In genomic region chr11:68458086-68458485, GRCm38 (mm10) we compare ENCODE assay signal across 15 mouse cellular contexts. TPM values are rescaled to one million over a fixed set of nuclear protein-coding genes. Genes with fewer than 3 reads are reported as not detected.
DNase-seq lines count a peak whose midpoint lies in the region; ATAC-seq and TF ChIP-seq lines count a peak whose summit lies in the region.
"Had no signal": no experiment of that assay in that cellular context is flagged by ENCODE, and none has a peak within 500 bp of the region (broad histone marks: within the 10 kb centered on the region; RNA-seq: fewer than 3 reads in every experiment).

No protein-coding gene starts in this region.

- peak; percentile 58 for DNase-seq in 3134 (ENCODE audit: extremely low read depth, insufficient read length, low spot score)
- DNase-seq in 416B (ENCODE audit: low read depth) = peak; percentile 42
- no peak for DNase-seq in embryonic facial prominence, embryonic 10.5 days (ENCODE audit: low spot score)
- no peak for DNase-seq in kidney, postnatal 4 days
- DNase-seq in adrenal gland, postnatal 14 days = no peak
- DNase-seq: cerebellum, adult 18-20 months; cerebellum, postnatal 36 days; forebrain, postnatal 0 days; kidney, adult 9 months; layer of hippocampus, postnatal 36 days; right cerebral cortex, postnatal 4 days had no signal

- peak overlapping the region; percentile 98 for H3K27ac ChIP-seq in bone marrow macrophage, adult 2 months (ENCODE audit: insufficient read depth, low read depth, low read length)
- no peak overlapping the region for H3K27ac ChIP-seq in embryonic facial prominence, embryonic 10.5 days (replicated peaks)
- H3K27ac ChIP-seq: limb, embryonic 15.5 days; midbrain, embryonic 10.5 days had no signal

- no peak overlapping the region for H3K4me3 ChIP-seq in bone marrow macrophage, adult 2 months (ENCODE audit: insufficient read depth, low read length)
- no peak overlapping the region for H3K4me3 ChIP-seq in embryonic facial prominence, embryonic 10.5 days
- H3K4me3 ChIP-seq: limb, embryonic 15.5 days; midbrain, embryonic 10.5 days had no signal

- 0 out of 2 replicates have a peak, but pooled peaks cover 6% of the 10 kb centered on the region for H3K27me3 ChIP-seq in embryonic facial prominence, embryonic 10.5 days (replicated peaks; ENCODE audit: low read depth, poor library complexity, severe bottlenecking)
- H3K27me3 ChIP-seq: limb, embryonic 15.5 days had no signal

- TF ChIP-seq POLR2A in bone marrow macrophage, adult 2 months (IDR thresholded peaks at IDR 0.05; ENCODE audit: borderline replicate concordance, low read depth, low read length) = no peak

- H3K4me1 ChIP-seq in bone marrow macrophage, adult 2 months (ENCODE audit: control insufficient read depth, insufficient read depth, low read length) = peaks cover 65% of the 10 kb centered on the region
- H3K4me1 ChIP-seq in embryonic facial prominence, embryonic 10.5 days = 0 out of 2 replicates have a peak, but pooled peaks cover 3% of the 10 kb centered on the region
- H3K4me1 ChIP-seq: limb, embryonic 15.5 days; midbrain, embryonic 10.5 days had no signal

- TF ChIP-seq CTCF in bone marrow macrophage, adult 2 months (IDR thresholded peaks at IDR 0.05; ENCODE audit: low read depth, low read length) = no peak

- ATAC-seq in megakaryocyte, adult 5-6 weeks (ENCODE audit: poor library complexity, severe bottlenecking) = peak; percentile 49
- ATAC-seq: forebrain, postnatal 0 days had no signal

- H3K36me3 ChIP-seq in embryonic facial prominence, embryonic 10.5 days (replicated peaks) = no peaks in the 10 kb centered on the region
- H3K36me3 ChIP-seq: limb, embryonic 15.5 days; midbrain, embryonic 10.5 days had no signal

- WGBS in embryonic facial prominence, embryonic 10.5 days = 82% methylated on average over 8 of the region's 8 CpGs

- no peaks in the 10 kb centered on the region for H3K9me3 ChIP-seq in embryonic facial prominence, embryonic 10.5 days
- H3K9me3 ChIP-seq: limb, embryonic 15.5 days; midbrain, embryonic 10.5 days had no signal

RNA-seq across cellular contexts. Expression of gene Pik3r5, which starts 26.2 kb away (rescaled TPM):
- polyA plus RNA-seq in bone marrow macrophage, adult 2 months (2012; ENCODE audit: insufficient read depth, insufficient read length, missing spikeins) = 120 and 122 TPM in 2 replicates
- total RNA-seq in megakaryocyte, adult 5-6 weeks (2015) = 55.3 and 61.8 TPM in 2 replicates
- 37.0 and 40.8 TPM in 2 replicates for total RNA-seq in megakaryocyte, adult 5-6 weeks (2017)
- polyA plus RNA-seq in embryonic facial prominence, embryonic 10.5 days (2016; fragmentation: Nextera tagmentation; extraction: Ambion mirVana) = 0.69 and 1.3 TPM in 2 replicates
- total RNA-seq in adrenal gland, postnatal 14 days (2021) = 0.67 and 4.2 TPM in 2 replicates

RNA-seq across cellular contexts. Expression of gene Pik3r6, which starts 44.7 kb away (rescaled TPM):
- 30.1 and 35.5 TPM in 2 replicates for polyA plus RNA-seq in bone marrow macrophage, adult 2 months (2012; ENCODE audit: insufficient read depth, insufficient read length, missing spikeins)
- total RNA-seq in megakaryocyte, adult 5-6 weeks (2015) = 35.9 TPM in 2 replicates
- total RNA-seq in megakaryocyte, adult 5-6 weeks (2017) = 63.6 and 67.3 TPM in 2 replicates
- 1.7 and 1.8 TPM in 2 replicates for polyA plus RNA-seq in embryonic facial prominence, embryonic 10.5 days (2016; fragmentation: Nextera tagmentation; extraction: Ambion mirVana)
- total RNA-seq in adrenal gland, postnatal 14 days (2021) = 4.4 and 5.1 TPM in 2 replicates

RNA-seq across cellular contexts. Expression of gene Ntn1, which starts 57.5 kb away (rescaled TPM):
- polyA plus RNA-seq in bone marrow macrophage, adult 2 months (2012; ENCODE audit: insufficient read depth, insufficient read length, missing spikeins) = 0.09 TPM in 1 of 2 replicates, not detected in the other
- not detected in 2 replicates for total RNA-seq in megakaryocyte, adult 5-6 weeks (2015)
- 0.08 TPM in 1 of 2 replicates, not detected in the other for total RNA-seq in megakaryocyte, adult 5-6 weeks (2017)
- polyA plus RNA-seq in embryonic facial prominence, embryonic 10.5 days (2016; fragmentation: Nextera tagmentation; extraction: Ambion mirVana) = 7.4 and 8.2 TPM in 2 replicates
- 7.5 and 8.8 TPM in 2 replicates for total RNA-seq in adrenal gland, postnatal 14 days (2021)

Comparison
In these comparisons a context has a peak if more than half of its experiments do, and no peak if none do; other contexts are left out.
1. DNase-seq: peak in 3134 (single experiment) and 416B (single experiment); none in embryonic facial prominence, embryonic 10.5 days (single experiment), kidney, postnatal 4 days (0 of 2) and adrenal gland, postnatal 14 days (single experiment).